In genomic region chr1:131971771-131972497, GRCm38 (mm10) we compare ENCODE assay signal across 12 mouse cellular contexts. TPM values are rescaled to one million over a fixed set of nuclear protein-coding genes. Genes with fewer than 3 reads are reported as not detected.
DNase-seq lines count a peak whose midpoint lies in the region; ATAC-seq and TF ChIP-seq lines count a peak whose summit lies in the region.
"Had no signal": no experiment of that assay in that cellular context is flagged by ENCODE, and none has a peak within 500 bp of the region (broad histone marks: within the 10 kb centered on the region; RNA-seq: fewer than 3 reads in every experiment).

No protein-coding gene starts in this region.

- 2% methylated on average over 15 of the region's 15 CpGs for WGBS in forebrain, embryonic 10.5 days
- 19% methylated on average over 15 of the region's 15 CpGs for WGBS in forebrain, postnatal 0 days
- WGBS in thymus, adult 2 months, result 81% methylated on average over 15 of the region's 15 CpGs
- WGBS in liver, embryonic 15.5 days (ENCODE audit: insufficient replicate concordance), result 43% methylated on average over 15 of the region's 15 CpGs
- 52% methylated on average over 15 of the region's 15 CpGs for WGBS in stomach, postnatal 0 days

- no peak overlapping the region for H3K9ac ChIP-seq in forebrain, postnatal 0 days
- no peak overlapping the region for H3K9ac ChIP-seq in liver, embryonic 15.5 days
- no peak overlapping the region for H3K9ac ChIP-seq in stomach, postnatal 0 days (ENCODE audit: low read length)

- DNase-seq in forebrain, embryonic 10.5 days (ENCODE audit: extremely low spot score, low spot score), result peak; percentile 85
- no peak for DNase-seq in forebrain, postnatal 0 days
- DNase-seq in thymus, postnatal 14 days, result peak; percentile 45
- DNase-seq in thymus, adult 2 months, result no peak
- DNase-seq in stomach, postnatal 0 days (ENCODE audit: low spot score), result peak; percentile 45
- DNase-seq in urinary bladder, postnatal 36 days (ENCODE audit: low spot score in 2 of 2), result no peak
- DNase-seq in layer of hippocampus, adult 9-11 months, result no peak
- DNase-seq: cerebellum, adult 11-12 months; spleen, adult 18-20 months had no signal

- TF ChIP-seq EP300 in stomach, postnatal 0 days (optimal IDR thresholded peaks at IDR 0.05), result no peak

- peak overlapping the region; percentile 34 for H3K4me3 ChIP-seq in forebrain, embryonic 10.5 days
- H3K4me3 ChIP-seq in forebrain, postnatal 0 days (ENCODE audit: low read depth, low read length), result no peak overlapping the region
- no peak overlapping the region for H3K4me3 ChIP-seq in thymus, adult 2 months (ENCODE audit: control insufficient read depth, insufficient read depth, low read length)
- no peak overlapping the region for H3K4me3 ChIP-seq in liver, embryonic 15.5 days (replicated peaks)
- H3K4me3 ChIP-seq in stomach, postnatal 0 days (ENCODE audit: low read depth, low read length), result no peak overlapping the region
- H3K4me3 ChIP-seq: megakaryocyte, embryonic 14.5 days had no signal

- H3K4me1 ChIP-seq in forebrain, embryonic 10.5 days, result peaks cover 100% of the 10 kb centered on the region
- H3K4me1 ChIP-seq in forebrain, postnatal 0 days (ENCODE audit: insufficient read depth), result no peaks in the 10 kb centered on the region
- peaks cover 29% of the 10 kb centered on the region for H3K4me1 ChIP-seq in thymus, adult 2 months (replicated peaks; ENCODE audit: control insufficient read depth, insufficient read depth, low read length)
- peaks cover 31% of the 10 kb centered on the region for H3K4me1 ChIP-seq in liver, embryonic 15.5 days (replicated peaks)
- peaks cover 3% of the 10 kb centered on the region; the same call in 1 of the 2 replicates for H3K4me1 ChIP-seq in stomach, postnatal 0 days (replicated peaks; ENCODE audit: control insufficient read depth, insufficient read depth)

- no peak overlapping the region for H3K4me2 ChIP-seq in forebrain, postnatal 0 days (ENCODE audit: low read depth)
- peak overlapping the region; percentile 25; the same call in 1 of the 2 replicates for H3K4me2 ChIP-seq in liver, embryonic 15.5 days
- 0 out of 2 replicates have a peak overlapping the region, but pooled peaks have one; percentile 3 for H3K4me2 ChIP-seq in stomach, postnatal 0 days (replicated peaks; ENCODE audit: low read depth)

- ATAC-seq in forebrain, postnatal 0 days, result no peak
- ATAC-seq in liver, embryonic 15.5 days (ENCODE audit: insufficient read depth), result 0 out of 2 replicates have a peak, but pooled peaks have one; percentile 14
- no peak for ATAC-seq in stomach, postnatal 0 days (ENCODE audit: low FRiP score, low TSS enrichment)
- ATAC-seq: inflammation-experienced regulatory T-cells, adult 6 months had no signal

- peak overlapping the region; percentile 92 for H3K27ac ChIP-seq in forebrain, embryonic 10.5 days
- no peak overlapping the region for H3K27ac ChIP-seq in forebrain, postnatal 0 days (ENCODE audit: low read depth, low read length)
- no peak overlapping the region for H3K27ac ChIP-seq in thymus, adult 2 months (ENCODE audit: control insufficient read depth, insufficient read depth, low read length)
- H3K27ac ChIP-seq in liver, embryonic 15.5 days (replicated peaks), result peak overlapping the region; percentile 65
- peak overlapping the region; percentile 76 for H3K27ac ChIP-seq in stomach, postnatal 0 days (replicated peaks)

- TF ChIP-seq POLR2A in thymus, adult 2 months (IDR thresholded peaks at IDR 0.05; ENCODE audit: control insufficient read depth, extremely low read depth, insufficient read depth, low read length, poor library complexity), result no peak

- H3K27me3 ChIP-seq in forebrain, embryonic 10.5 days (ENCODE audit: poor library complexity, severe bottlenecking), result peaks cover 58% of the 10 kb centered on the region
- no peaks in the 10 kb centered on the region for H3K27me3 ChIP-seq in forebrain, postnatal 0 days (ENCODE audit: insufficient read depth, low read length)
- no peaks in the 10 kb centered on the region for H3K27me3 ChIP-seq in thymus, adult 2 months (ENCODE audit: control insufficient read depth, insufficient read depth, low read length)
- no peaks in the 10 kb centered on the region; the same call in 1 of the 2 replicates for H3K27me3 ChIP-seq in liver, embryonic 15.5 days
- no peaks in the 10 kb centered on the region for H3K27me3 ChIP-seq in stomach, postnatal 0 days (ENCODE audit: control insufficient read depth, insufficient read depth, low read length)

- no peak for TF ChIP-seq CTCF in forebrain, postnatal 0 days (IDR thresholded peaks at IDR 0.05; ENCODE audit: low read depth)
- no peak for TF ChIP-seq CTCF in thymus, adult 2 months (IDR thresholded peaks at IDR 0.05; ENCODE audit: borderline replicate concordance, control insufficient read depth, extremely low read depth, insufficient read depth, low read length, poor library complexity)
- no peak for TF ChIP-seq CTCF in stomach, postnatal 0 days (IDR thresholded peaks at IDR 0.05; ENCODE audit: low read depth)

- H3K36me3 ChIP-seq in forebrain, embryonic 10.5 days (replicated peaks), result peaks cover 3% of the 10 kb centered on the region; the same call in 1 of the 2 replicates
- no peaks in the 10 kb centered on the region for H3K36me3 ChIP-seq in forebrain, postnatal 0 days (ENCODE audit: insufficient read depth)
- H3K36me3 ChIP-seq in thymus, adult 2 months (ENCODE audit: control insufficient read depth, insufficient read depth, low read length), result no peaks in the 10 kb centered on the region
- H3K36me3 ChIP-seq in liver, embryonic 15.5 days (replicated peaks), result no peaks in the 10 kb centered on the region
- no peaks in the 10 kb centered on the region for H3K36me3 ChIP-seq in stomach, postnatal 0 days (ENCODE audit: control insufficient read depth, insufficient read depth, low read length)

- no peaks in the 10 kb centered on the region for H3K9me3 ChIP-seq in forebrain, embryonic 10.5 days
- no peaks in the 10 kb centered on the region for H3K9me3 ChIP-seq in forebrain, postnatal 0 days (ENCODE audit: low read length)
- H3K9me3 ChIP-seq in liver, embryonic 15.5 days (replicated peaks), result no peaks in the 10 kb centered on the region
- H3K9me3 ChIP-seq in stomach, postnatal 0 days (ENCODE audit: control insufficient read depth, low read length), result no peaks in the 10 kb centered on the region
- H3K9me3 ChIP-seq: megakaryocyte, embryonic 14.5 days had no signal

RNA-seq across cellular contexts. Expression of gene Slc45a3, which starts 9.2 kb away (rescaled TPM):
- polyA plus RNA-seq in forebrain, embryonic 10.5 days (2016; fragmentation: Nextera tagmentation; extraction: Ambion mirVana), result 9.0 and 9.3 TPM in 2 replicates
- total RNA-seq in forebrain, postnatal 0 days (2014; rRNA removed), result 0.85 and 0.86 TPM in 2 replicates
- 0.69 and 0.78 TPM in 2 replicates for polyA plus RNA-seq in forebrain, postnatal 0 days (2015; fragmentation: Nextera tagmentation; extraction: Ambion mirVana)
- 6.4 and 7.1 TPM in 2 replicates for polyA plus RNA-seq in thymus, adult 2 months (2012; rRNA removed)
- 2.6 and 3.1 TPM in 2 replicates for polyA plus RNA-seq in liver, embryonic 15.5 days (2015; fragmentation: Nextera tagmentation; extraction: Ambion mirVana)
- 18.4 and 23.3 TPM in 2 replicates for polyA plus RNA-seq in stomach, postnatal 0 days (2015; fragmentation: Nextera tagmentation; extraction: Ambion mirVana)
- polyA plus RNA-seq: inflammation-experienced regulatory T-cells, adult 6 months had no signal

RNA-seq across cellular contexts. Expression of gene Elk4, which starts 35.5 kb away (rescaled TPM):
- polyA plus RNA-seq in forebrain, embryonic 10.5 days (2016; fragmentation: Nextera tagmentation; extraction: Ambion mirVana), result 12.0 and 13.8 TPM in 2 replicates
- 18.6 and 25.5 TPM in 2 replicates for total RNA-seq in forebrain, postnatal 0 days (2014; rRNA removed)
- 8.0 and 8.2 TPM in 2 replicates for polyA plus RNA-seq in forebrain, postnatal 0 days (2015; fragmentation: Nextera tagmentation; extraction: Ambion mirVana)
- polyA plus RNA-seq in thymus, adult 2 months (2012; rRNA removed), result 82.3 and 101 TPM in 2 replicates
- polyA plus RNA-seq in liver, embryonic 15.5 days (2015; fragmentation: Nextera tagmentation; extraction: Ambion mirVana), result 7.9 and 10.1 TPM in 2 replicates
- 13.8 and 14.3 TPM in 2 replicates for polyA plus RNA-seq in stomach, postnatal 0 days (2015; fragmentation: Nextera tagmentation; extraction: Ambion mirVana)

Comparison
In these comparisons a context has a peak if more than half of its experiments do, and no peak if none do; other contexts are left out.
1. DNase-seq: peak in forebrain, embryonic 10.5 days (single experiment), thymus, postnatal 14 days (single experiment) and stomach, postnatal 0 days (single experiment); none in forebrain, postnatal 0 days (single experiment), thymus, adult 2 months (single experiment), urinary bladder, postnatal 36 days (0 of 2) and layer of hippocampus, adult 9-11 months (single experiment).
2. H3K27ac ChIP-seq: peak in forebrain, embryonic 10.5 days (single experiment), liver, embryonic 15.5 days (single experiment) and stomach, postnatal 0 days (single experiment); none in forebrain, postnatal 0 days (single experiment) and thymus, adult 2 months (single experiment).